Mouse (Mus musculus): ENCODE results near the gene Pibf1.

- TF ChIP-seq CTCF (IDR thresholded peaks at IDR 0.05; ENCODE audit: control insufficient read depth, insufficient read depth, insufficient read length) (no peak), MAX (IDR thresholded peaks at IDR 0.05) (no peak)
Measured at GRCm38 (mm10) chr14:99278763-99279486, 179.7 kb downstream of the Pibf1 start.
